Mouse (Mus musculus): ENCODE data around the gene S100a6.

Gene S100a6

GRCm38 (mm10) chr3:90626266-90627021 lies 13.8 kb downstream of the S100a6 start:
- no peak for DNase-seq (ENCODE audit: low spot score)

GRCm38 (mm10) chr3:90627366-90627765 lies 14.7 kb downstream of the S100a6 start:
- no peak for DNase-seq (ENCODE audit: low spot score)

GRCm38 (mm10) chr3:90627807-90628206 lies 15.1 kb downstream of the S100a6 start:
- no peak for DNase-seq (ENCODE audit: low spot score)

- DNase-seq (ENCODE audit: low spot score): no peak
These were observed 16.6 kb downstream of the S100a6 start for GRCm38 (mm10) chr3:90629298-90629697.

- DNase-seq (ENCODE audit: low spot score): no peak
These were observed 19.3 kb downstream of the S100a6 start for GRCm38 (mm10) chr3:90631984-90632383.

GRCm38 (mm10) chr3:90638511-90639275 lies 26.0 kb downstream of the S100a6 start:
- no peak for DNase-seq (ENCODE audit: low spot score)

GRCm38 (mm10) chr3:90639511-90640154 lies 27.0 kb downstream of the S100a6 start:
- DNase-seq (ENCODE audit: low spot score): peak; percentile 51

- DNase-seq (ENCODE audit: low spot score): no peak
These were observed 28.3 kb downstream of the S100a6 start for GRCm38 (mm10) chr3:90640981-90641380.

GRCm38 (mm10) chr3:90644220-90644619 lies 31.5 kb downstream of the S100a6 start:
- peak; percentile 41 for DNase-seq (ENCODE audit: low spot score)

GRCm38 (mm10) chr3:90647291-90647690 lies 34.6 kb downstream of the S100a6 start:
- DNase-seq (ENCODE audit: low spot score): no peak

GRCm38 (mm10) chr3:90648981-90649380 lies 36.3 kb downstream of the S100a6 start:
- no peak for DNase-seq (ENCODE audit: low spot score)

- DNase-seq (ENCODE audit: low spot score): no peak
These were observed 37.1 kb downstream of the S100a6 start for GRCm38 (mm10) chr3:90649832-90650231.

GRCm38 (mm10) chr3:90652878-90653508 lies 40.3 kb downstream of the S100a6 start:
- peak; percentile 27 for DNase-seq (ENCODE audit: low spot score)

- DNase-seq (ENCODE audit: low spot score): no peak
These were observed 41.0 kb downstream of the S100a6 start, which contains the start of gene S100a7a for GRCm38 (mm10) chr3:90653717-90654116. Gene S100a7a, plus strand, starts transcription at chr3:90654017.

GRCm38 (mm10) chr3:90657405-90657804 lies 44.7 kb downstream of the S100a6 start:
- no peak for DNase-seq (ENCODE audit: low spot score)

- DNase-seq (ENCODE audit: low spot score): no peak
These were observed 46.8 kb downstream of the S100a6 start for GRCm38 (mm10) chr3:90659364-90660044.

- no peak for DNase-seq (ENCODE audit: low spot score)
These were observed 51.5 kb downstream of the S100a6 start for GRCm38 (mm10) chr3:90664219-90664618.

- DNase-seq (ENCODE audit: low spot score): no peak
These were observed 56.2 kb downstream of the S100a6 start, which contains the start of gene S100a8 for GRCm38 (mm10) chr3:90668846-90669245. Gene S100a8, plus strand, starts transcription at chr3:90668978.
